Mouse (Mus musculus) left cerebral cortex, adult 2 months (tissue): ENCODE measurements at regions not wholly inside any gene's neighbourhood (a gene's known extent, or its start where the extent isn't known, plus 50 kb on each side); places are given as distances from the start of the nearest gene placed in this dataset.
A peak's percentile ranks its signal among the peaks of the same experiment; 100 is the strongest.

Experiments
- DNase-seq, 2 experiments: peaks; one replicate each; pipeline ENCODE4 v3.0.0; 2021 to 2022; ENCODE audit warnings: low spot score in 2 of 2, mixed read lengths in 1 of 2; ENCODE audit errors: extremely low spot score in 1 of 2
- H3K27ac ChIP-seq: fragments of 200-600 bp; 2 replicates; pipeline ENCODE4 v1.8.1; 2022
- H3K4me3 ChIP-seq: fragments of 200-600 bp; 2 replicates; pipeline ENCODE4 v1.8.1; 2022
- CTCF ChIP-seq: fragments of 200-600 bp; IDR thresholded peaks from 2 replicates; pipeline ENCODE4 v1.8.1; 2022; ENCODE audit warnings: antibody characterized with exemption, mild to moderate bottlenecking, moderate library complexity
- intact Hi-C: fragments of 180-260 bp; cut with DNase I; formaldehyde crosslinking; loops from one replicate; pipeline ENCODE4 v1.15.1; 2025

- intact Hi-C loops = no loop called here
- H3K4me3 ChIP-seq = no peak overlapping the region
- no peak for DNase-seq
- TF ChIP-seq CTCF = no peak
- no peak overlapping the region for H3K27ac ChIP-seq
These were observed 71.0 kb upstream of the Usp24 start for GRCm38 (mm10) chr4:106244826-106245510.

GRCm38 (mm10) chr4:106246695-106247094, 69.3 kb upstream of the Usp24 start:
- intact Hi-C loops = no loop called here
- no peak overlapping the region for H3K27ac ChIP-seq
- no peak overlapping the region for H3K4me3 ChIP-seq
- no peak for DNase-seq
- TF ChIP-seq CTCF = no peak; the same call in 1 of the 2 replicates

GRCm38 (mm10) chr4:106247398-106247797, 68.6 kb upstream of the Usp24 start:
- Histone ChIP-seq H3K27ac (no peak overlapping the region), H3K4me3 (no peak overlapping the region)
- DNase-seq = no peak
- intact Hi-C loops = no loop called here
- TF ChIP-seq CTCF = no peak

GRCm38 (mm10) chr4:106248272-106248671, 67.7 kb upstream of the Usp24 start:
- no peak overlapping the region for H3K27ac ChIP-seq
- intact Hi-C loops = no loop called here
- DNase-seq = no peak
- TF ChIP-seq CTCF = no peak
- no peak overlapping the region for H3K4me3 ChIP-seq

GRCm38 (mm10) chr4:106249028-106249782, 66.8 kb upstream of the Usp24 start:
- Histone ChIP-seq H3K27ac (no peak overlapping the region), H3K4me3 (no peak overlapping the region)
- DNase-seq = no peak
- TF ChIP-seq CTCF = peak; percentile 10; the same call in 1 of the 2 replicates
- intact Hi-C loops = no loop called here

GRCm38 (mm10) chr4:106250048-106250447, 66.0 kb upstream of the Usp24 start:
- intact Hi-C loops = no loop called here
- Histone ChIP-seq H3K27ac (no peak overlapping the region), H3K4me3 (no peak overlapping the region)
- DNase-seq = no peak
- TF ChIP-seq CTCF = no peak

- no peak for TF ChIP-seq CTCF
- intact Hi-C loops = no loop called here
- no peak overlapping the region for H3K4me3 ChIP-seq
- no peak overlapping the region for H3K27ac ChIP-seq
- DNase-seq = no peak
These were observed 64.6 kb upstream of the Usp24 start for GRCm38 (mm10) chr4:106251430-106251829.

- no peak for DNase-seq
- Histone ChIP-seq H3K4me3 (no peak overlapping the region), H3K27ac (no peak overlapping the region)
- intact Hi-C loops = no loop called here
- TF ChIP-seq CTCF = no peak
These were observed 63.1 kb upstream of the Usp24 start for GRCm38 (mm10) chr4:106252946-106253345.

- no peak overlapping the region for H3K27ac ChIP-seq
- no peak overlapping the region for H3K4me3 ChIP-seq
- intact Hi-C loops = no loop called here
- DNase-seq = no peak
- TF ChIP-seq CTCF = no peak
These were observed 61.1 kb upstream of the Usp24 start for GRCm38 (mm10) chr4:106254761-106255475.

- no peak for TF ChIP-seq CTCF
- peak; percentile 23 to 36 for DNase-seq
- Histone ChIP-seq H3K4me3 (no peak overlapping the region), H3K27ac (no peak overlapping the region)
- intact Hi-C loops = no loop called here
These were observed 59.9 kb upstream of the Usp24 start for GRCm38 (mm10) chr4:106255959-106256609.

GRCm38 (mm10) chr4:106261404-106261803, 54.6 kb upstream of the Usp24 start:
- intact Hi-C loops = no loop called here
- H3K4me3 ChIP-seq = no peak overlapping the region
- H3K27ac ChIP-seq = no peak overlapping the region
- TF ChIP-seq CTCF = no peak
- DNase-seq = no peak
